Mouse (Mus musculus) forebrain, embryonic 13.5 days (tissue): ENCODE results near the gene Krt26. TPM values are rescaled to one million over a fixed set of nuclear protein-coding genes. Genes with fewer than 3 reads are reported as not detected.

Experiments used
- ATAC-seq: fragments of 200-750 bp; cut with Nextera tagmentation; 2 replicates; pipeline ENCODE4 v1.8.0; 2017
- H3K27ac ChIP-seq: fragments of 300-500 bp; sonication (generic); 2 replicates; pipeline ENCODE4 v1.5.1; 2015; ENCODE audit warnings: inconsistent platforms, mild to moderate bottlenecking, moderate library complexity
- H3K27me3 ChIP-seq: fragments of 300-500 bp; sonication (generic); 2 replicates; pipeline ENCODE4 v1.6.1; 2015; ENCODE audit warnings: mild to moderate bottlenecking, inconsistent platforms
- H3K36me3 ChIP-seq: fragments of 300-500 bp; sonication (generic); 2 replicates; pipeline ENCODE4 v1.6.1; 2015; ENCODE audit warnings: mild to moderate bottlenecking, inconsistent platforms; ENCODE audit not compliant: poor library complexity, severe bottlenecking
- H3K4me1 ChIP-seq: fragments of 300-500 bp; sonication (generic); 2 replicates; pipeline ENCODE4 v1.6.1; 2015; ENCODE audit warnings: inconsistent platforms
- H3K4me2 ChIP-seq: fragments of 300-500 bp; sonication (generic); 2 replicates; pipeline ENCODE4 v1.6.1; 2015; ENCODE audit warnings: inconsistent platforms, mild to moderate bottlenecking, moderate library complexity
- H3K4me3 ChIP-seq: fragments of 300-500 bp; sonication (generic); 2 replicates; pipeline ENCODE4 v1.5.1; 2015; ENCODE audit warnings: mild to moderate bottlenecking, inconsistent platforms
- H3K9ac ChIP-seq: fragments of 300-500 bp; sonication (generic); 2 replicates; pipeline ENCODE4 v1.6.1; 2015; ENCODE audit warnings: mild to moderate bottlenecking, inconsistent platforms
- H3K9me3 ChIP-seq: fragments of 300-500 bp; sonication (generic); replicated peaks from 2 replicates; pipeline ENCODE4 v1.6.1; 2016; ENCODE audit warnings: inconsistent platforms
- WGBS: fragments of 180-500 bp; shearing (Covaris S2); methylation state at CpG from one replicate; pipeline ENCODE4 v1.1.7; 2015; 5-methylcytosine and 5-hydroxymethylcytosine counted together
- polyA plus RNA-seq: library from polyadenylated mRNA; unstranded; fragments of >200 nt; fragmentation: Nextera tagmentation; extraction: Ambion mirVana; gene quantifications from 2 replicates; pipeline ENCODE4 v1.2.1, GENCODE M21; 2015

The Krt26 gene
- polyA plus RNA-seq, 1 experiment from 2014 or later, result 0.09 TPM

DNA sequence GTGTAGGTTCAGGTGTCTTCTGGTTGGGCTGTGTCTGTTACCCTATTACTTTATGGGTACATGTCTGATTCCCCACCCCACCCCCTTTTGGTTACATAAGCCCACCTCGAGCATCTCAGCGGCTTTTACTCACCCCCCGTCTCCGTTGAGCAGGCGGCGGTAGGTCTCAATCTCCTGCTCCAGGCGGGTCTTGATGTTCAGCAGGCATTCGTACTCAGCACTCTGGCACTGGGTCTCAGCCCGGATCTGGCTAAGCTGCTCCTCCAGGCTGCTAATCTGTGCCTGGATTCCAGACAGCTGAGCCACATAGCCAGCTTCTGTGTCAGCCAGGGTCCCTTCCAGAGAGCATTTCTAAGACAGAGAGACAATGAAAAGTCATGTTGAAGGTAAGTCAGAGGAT lies 56.6 kb downstream of the Krt26 start:
- Histone ChIP-seq H3K36me3 (no peaks in the 10 kb centered on the region), H3K9ac (no peak overlapping the region), H3K4me2 (no peak overlapping the region), H3K4me3 (no peak overlapping the region), H3K4me1 (no peaks in the 10 kb centered on the region), H3K27me3 (no peaks in the 10 kb centered on the region), H3K27ac (no peak overlapping the region), H3K9me3 (no peaks in the 10 kb centered on the region)
- 84% methylated on average over 9 of the region's 9 CpGs for WGBS
- ATAC-seq, result no peak

DNA sequence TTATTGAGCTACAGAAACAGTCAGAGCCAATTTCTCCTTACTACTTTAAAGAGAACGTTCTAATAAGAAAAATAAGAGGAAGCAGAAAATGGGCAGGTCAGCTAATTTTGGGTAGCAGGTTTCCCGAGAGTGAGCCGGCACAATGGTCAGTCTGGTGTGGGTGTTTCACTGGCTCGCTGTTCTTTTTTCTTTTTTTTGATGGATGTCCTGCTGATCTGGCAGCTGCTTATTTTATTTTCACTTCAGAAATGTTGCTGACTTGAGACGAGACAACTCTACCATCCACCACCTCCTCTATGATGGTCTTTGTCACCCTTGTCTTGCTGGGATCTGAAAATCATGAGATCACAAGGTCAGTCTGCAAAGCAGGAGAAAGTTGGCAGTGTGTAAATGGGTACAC lies 57.8 kb downstream of the Krt26 start:
- no peaks in the 10 kb centered on the region for H3K36me3 ChIP-seq
- no peak overlapping the region for H3K27ac ChIP-seq
- no peaks in the 10 kb centered on the region for H3K27me3 ChIP-seq
- no peaks in the 10 kb centered on the region for H3K4me1 ChIP-seq
- ATAC-seq, result no peak
- H3K4me2 ChIP-seq, result no peak overlapping the region
- no peaks in the 10 kb centered on the region for H3K9me3 ChIP-seq
- WGBS, result 83% methylated on average over 5 of the region's 5 CpGs
- no peak overlapping the region for H3K9ac ChIP-seq
- H3K4me3 ChIP-seq, result no peak overlapping the region

Other genes starting within 250 kb of the Krt26 start
- gene Tns4, start 248.7 kb downstream of the Krt26 start, polyA plus RNA-seq, result not detected in 2 replicates
- 0.14 TPM in 1 of 2 replicates, not detected in the other for gene Ccr7, start 182.9 kb downstream of the Krt26 start, polyA plus RNA-seq
- 375 and 388 TPM in 2 replicates for gene Smarce1, start 106.9 kb downstream of the Krt26 start, polyA plus RNA-seq
- gene Krt222, start 93.9 kb downstream of the Krt26 start, polyA plus RNA-seq, result 0.97 and 1.4 TPM in 2 replicates
- gene Krt24, start 52.7 kb downstream of the Krt26 start, polyA plus RNA-seq, result not detected in 2 replicates
- gene Krt25, start 15.0 kb downstream of the Krt26 start, polyA plus RNA-seq, result not detected in 2 replicates
- not detected in 2 replicates for gene Krt27, start 13.1 kb upstream of the Krt26 start, polyA plus RNA-seq
- 0.17 and 0.21 TPM in 2 replicates for gene Krt28, start 36.9 kb upstream of the Krt26 start, polyA plus RNA-seq
- gene Krt10, start 51.4 kb upstream of the Krt26 start, polyA plus RNA-seq, result 31.4 and 39.8 TPM in 2 replicates
- 0.15 TPM in 1 of 2 replicates, not detected in the other for gene Krt12, start 84.3 kb upstream of the Krt26 start, polyA plus RNA-seq
- 0.11 TPM in 1 of 2 replicates, not detected in the other for gene Krt20, start 100.2 kb upstream of the Krt26 start, polyA plus RNA-seq
- gene Krt23, start 155.2 kb upstream of the Krt26 start, polyA plus RNA-seq, result not detected in 2 replicates
- not detected in 2 replicates for gene Krt39, start 183.4 kb upstream of the Krt26 start, polyA plus RNA-seq
- not detected in 2 replicates for gene Krt40, start 205.2 kb upstream of the Krt26 start, polyA plus RNA-seq
- not detected in 2 replicates for gene Krtap3-3, start 212.9 kb upstream of the Krt26 start, polyA plus RNA-seq
- not detected in 2 replicates for gene Krtap3-2, start 218.9 kb upstream of the Krt26 start, polyA plus RNA-seq
- gene Gm11939, start 221.5 kb upstream of the Krt26 start, polyA plus RNA-seq, result not detected in 2 replicates
- not detected in 2 replicates for gene Krtap3-1, start 228.7 kb upstream of the Krt26 start, polyA plus RNA-seq
- gene Krtap1-5, start 243.1 kb upstream of the Krt26 start, polyA plus RNA-seq, result not detected in 2 replicates
- not detected in 2 replicates for gene Krtap1-4, start 245.7 kb upstream of the Krt26 start, polyA plus RNA-seq